Mouse (Mus musculus) G1E (cell line): Measurements from ENCODE around the gene Gm49321. TPM values are rescaled to one million over a fixed set of nuclear protein-coding genes. Genes with fewer than 3 reads are reported as not detected.
A peak's percentile ranks its signal among the peaks of the same experiment; 100 is the strongest.

Experiments used
- ATAC-seq: 2 replicates; pipeline ENCODE4 v1.8.0; 2016; ENCODE audit warnings: mild to moderate bottlenecking; ENCODE audit not compliant: insufficient number of reproducible peaks, poor library complexity, low FRiP score, severe bottlenecking; ENCODE audit errors: extremely low read depth
- DNase-seq: peaks from one replicate; pipeline ENCODE4 v3.0.0; 2012; ENCODE audit warnings: low spot score
- H3K27me3 ChIP-seq: 2 replicates; pipeline ENCODE4 v1.6.1; 2012; ENCODE audit warnings: mild to moderate bottlenecking, low read length, inconsistent platforms; ENCODE audit not compliant: insufficient read depth
- H3K36me3 ChIP-seq: replicated peaks from 2 replicates; pipeline ENCODE3; 2012; ENCODE audit warnings: mild to moderate bottlenecking, inconsistent platforms
- H3K4me1 ChIP-seq: 2 replicates; pipeline ENCODE4 v1.6.1; 2012; ENCODE audit warnings: low read depth, low read length, inconsistent platforms, mixed read lengths; ENCODE audit not compliant: insufficient read depth
- H3K4me3 ChIP-seq: 2 replicates; pipeline ENCODE4 v1.5.1; 2012; ENCODE audit warnings: low read depth, mild to moderate bottlenecking, inconsistent platforms, low read length, moderate library complexity, mixed read lengths
- H3K9me3 ChIP-seq: replicated peaks from 2 replicates; pipeline ENCODE4 v1.6.1; 2012; ENCODE audit warnings: inconsistent platforms
- CTCF ChIP-seq: IDR thresholded peaks from 2 replicates; pipeline ENCODE4 v1.5.1; 2012; ENCODE audit warnings: low read depth, low read length, inconsistent platforms, mixed read lengths
- GATA1 ChIP-seq: IDR thresholded peaks from 2 replicates; pipeline ENCODE4 v1.6.1; 2012; ENCODE audit warnings: borderline replicate concordance, low read length, inconsistent platforms, mixed read lengths
- GATA2 ChIP-seq: IDR thresholded peaks from 2 replicates; pipeline ENCODE4 v1.6.1; 2012; ENCODE audit warnings: low read depth, low read length, inconsistent platforms, borderline replicate concordance
- POLR2AphosphoS5 ChIP-seq: IDR thresholded peaks from 2 replicates; pipeline ENCODE4 v1.6.1; 2012; ENCODE audit warnings: low read depth, low read length, inconsistent platforms; ENCODE audit not compliant: insufficient replicate concordance
- TAL1 ChIP-seq: conservative IDR thresholded peaks from 2 replicates; pipeline ENCODE4 v1.6.1; 2012; ENCODE audit warnings: low read depth, low read length, inconsistent platforms, mixed read lengths
- polyA plus RNA-seq: library from polyadenylated mRNA; stranded (reverse); fragments of >175 nt; gene quantifications from 2 replicates; pipeline ENCODE4 v1.2.3, GENCODE M21; 2012
- total RNA-seq, 2 experiments: library from RNA; stranded (forward) in 1 of 2; stranded (reverse) in 1 of 2; fragments of 200-1000 nt in 1 of 2; fragments of >200 nt in 1 of 2; fragmentation: Nextera tagmentation in 1 of 2; gene quantifications; 2 replicates each; pipeline ENCODE4 v1.2.3; 2014 to 2017

The Gm49321 gene
- total and polyA plus RNA-seq, 3 experiments = 6.7 TPM; not detected in 2

GRCm38 (mm10) chr12:73934528-73934927 is 2.9 kb upstream of the Gm49321 start:
- Histone ChIP-seq H3K27me3 (no peaks in the 10 kb centered on the region), H3K4me3 (no peak overlapping the region), H3K4me1 (no peaks in the 10 kb centered on the region), H3K36me3 (peaks cover 80% of the 10 kb centered on the region), H3K9me3 (no peaks in the 10 kb centered on the region)
- TF ChIP-seq TAL1 (no peak), POLR2AphosphoS5 (no peak), CTCF (no peak), GATA1 (no peak), GATA2 (no peak)
- ATAC-seq (no peak; the same call in 1 of the 2 replicates), DNase-seq (no peak)

GRCm38 (mm10) chr12:73939542-73939941 is 2.1 kb downstream of the Gm49321 start:
- Histone ChIP-seq H3K9me3 (no peaks in the 10 kb centered on the region), H3K27me3 (no peaks in the 10 kb centered on the region), H3K4me3 (no peak overlapping the region), H3K4me1 (no peaks in the 10 kb centered on the region), H3K36me3 (peaks cover 84% of the 10 kb centered on the region)
- no peak for TF ChIP-seq TAL1
- no peak for TF ChIP-seq CTCF
- no peak for TF ChIP-seq GATA2
- no peak for TF ChIP-seq POLR2AphosphoS5
- no peak for TF ChIP-seq GATA1
- ATAC-seq (no peak), DNase-seq (no peak)

GRCm38 (mm10) chr12:73948415-73948814 is 11.0 kb downstream of the Gm49321 start:
- DNase-seq (no peak), ATAC-seq (no peak)
- Histone ChIP-seq H3K4me1 (no peaks in the 10 kb centered on the region), H3K4me3 (no peak overlapping the region), H3K27me3 (peaks cover 2% of the 10 kb centered on the region; the same call in 1 of the 2 replicates), H3K36me3 (peaks cover 39% of the 10 kb centered on the region), H3K9me3 (peaks cover 3% of the 10 kb centered on the region)
- TF ChIP-seq TAL1 = no peak
- no peak for TF ChIP-seq CTCF
- no peak for TF ChIP-seq POLR2AphosphoS5
- no peak for TF ChIP-seq GATA1
- no peak for TF ChIP-seq GATA2

- Histone ChIP-seq H3K4me1 (0 out of 2 replicates have a peak, but pooled peaks cover 2% of the 10 kb centered on the region), H3K9me3 (peaks cover 3% of the 10 kb centered on the region), H3K4me3 (0 out of 2 replicates have a peak overlapping the region, but pooled peaks have one; percentile 21), H3K36me3 (peaks cover 31% of the 10 kb centered on the region), H3K27me3 (peaks cover 4% of the 10 kb centered on the region)
- no peak for TF ChIP-seq GATA2
- no peak for TF ChIP-seq POLR2AphosphoS5
- no peak for TF ChIP-seq GATA1
- no peak for TF ChIP-seq CTCF
- DNase-seq (no peak), ATAC-seq (no peak)
Observed at GRCm38 (mm10) chr12:73949318-73950058, 12.0 kb downstream of the Gm49321 start.

GRCm38 (mm10) chr12:73952879-73953278 is 15.4 kb downstream of the Gm49321 start:
- TF ChIP-seq CTCF (no peak), GATA1 (no peak), GATA2 (no peak), TAL1 (no peak), POLR2AphosphoS5 (no peak)
- Histone ChIP-seq H3K4me3 (no peak overlapping the region), H3K4me1 (0 out of 2 replicates have a peak, but pooled peaks cover 3% of the 10 kb centered on the region), H3K36me3 (peaks cover 17% of the 10 kb centered on the region), H3K27me3 (peaks cover 23% of the 10 kb centered on the region), H3K9me3 (peaks cover 3% of the 10 kb centered on the region)
- ATAC-seq = no peak
- no peak for DNase-seq

- DNase-seq (no peak), ATAC-seq (no peak)
- peaks cover 26% of the 10 kb centered on the region for H3K27me3 ChIP-seq
- H3K4me3 ChIP-seq = no peak overlapping the region
- no peak for TF ChIP-seq CTCF
- no peak for TF ChIP-seq POLR2AphosphoS5
- TF ChIP-seq TAL1 = no peak
- no peak for TF ChIP-seq GATA1
- TF ChIP-seq GATA2 = no peak
- H3K4me1 ChIP-seq = 0 out of 2 replicates have a peak, but pooled peaks cover 3% of the 10 kb centered on the region
- peaks cover 12% of the 10 kb centered on the region for H3K36me3 ChIP-seq
- peaks cover 3% of the 10 kb centered on the region for H3K9me3 ChIP-seq
Observed at GRCm38 (mm10) chr12:73953420-73954186, 16.1 kb downstream of the Gm49321 start.
